Mouse (Mus musculus) thymus, adult 18-20 months (tissue): ENCODE results near the gene Gnb5.
"Not testable (repeated sequence)": the region's sequence is repeated elsewhere in the genome, so short reads cannot be mapped to it uniquely, and the experiment has no call there.

Source experiments
- DNase-seq, 2 experiments: peaks; one replicate each; pipeline ENCODE4 v3.0.0; 2022; ENCODE audit warnings: mixed read lengths in 2 of 2

Gene Gnb5

DNA sequence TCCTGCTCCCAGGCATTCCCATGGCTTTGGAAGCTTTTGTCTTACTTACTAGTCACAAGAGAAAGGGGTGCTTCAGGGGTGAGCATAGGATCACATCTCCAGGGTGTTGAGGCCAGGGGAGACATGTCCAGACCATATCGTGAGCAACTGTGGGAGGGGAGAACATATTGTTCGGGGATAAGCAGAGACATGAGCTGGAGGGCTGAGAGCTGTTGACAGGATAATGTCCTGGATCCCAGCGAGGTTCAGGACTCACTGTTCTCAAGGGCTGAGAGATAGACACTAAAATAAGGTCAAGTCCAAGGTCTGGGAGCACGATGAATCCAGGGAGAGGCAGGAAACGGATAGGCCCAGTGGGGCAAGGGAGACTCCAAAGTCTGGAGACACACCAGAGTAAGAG, 56.9 kb downstream of the Gnb5 start:
- DNase-seq: no peak

DNA sequence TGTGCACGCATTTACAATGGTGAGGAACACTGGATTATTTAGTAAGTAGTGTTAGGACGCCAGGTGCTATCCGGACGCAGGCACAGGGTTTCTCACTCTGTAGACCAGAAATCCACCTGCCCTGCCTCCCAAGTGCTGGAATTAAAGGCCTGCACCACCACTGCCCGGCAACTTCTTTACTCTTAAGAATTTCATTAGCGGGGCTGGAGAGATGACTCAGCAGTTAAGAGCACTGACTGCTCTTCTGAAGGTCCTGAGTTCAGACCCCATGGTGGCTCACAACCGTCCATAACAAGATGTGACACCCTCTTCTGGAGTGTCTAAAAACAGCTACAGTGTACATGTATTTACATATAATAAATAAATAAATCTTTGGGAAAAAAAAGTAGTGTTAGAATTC, 57.6 kb downstream of the Gnb5 start:
- DNase-seq: not testable (repeated sequence)

DNA sequence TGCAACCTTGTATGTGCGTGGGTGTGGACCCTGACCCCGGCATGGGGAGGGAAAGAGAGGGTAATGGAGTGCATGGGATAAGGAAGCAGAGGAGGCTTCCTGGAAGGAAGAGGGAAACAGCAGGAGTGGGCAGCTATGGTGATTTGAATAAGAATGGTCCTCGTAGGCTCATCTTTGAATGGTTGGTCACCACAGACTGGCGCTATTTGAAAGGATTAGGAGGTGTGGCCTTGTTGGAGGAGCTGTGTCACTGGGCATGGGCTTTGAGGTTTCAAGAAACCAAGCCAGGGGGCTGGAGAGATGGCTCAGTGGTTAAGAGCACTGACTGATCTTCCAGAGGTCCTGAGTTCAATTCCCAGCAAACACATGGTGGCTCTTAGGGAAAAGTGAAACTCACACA, 59.1 kb downstream of the Gnb5 start:
- no peak for DNase-seq

DNA sequence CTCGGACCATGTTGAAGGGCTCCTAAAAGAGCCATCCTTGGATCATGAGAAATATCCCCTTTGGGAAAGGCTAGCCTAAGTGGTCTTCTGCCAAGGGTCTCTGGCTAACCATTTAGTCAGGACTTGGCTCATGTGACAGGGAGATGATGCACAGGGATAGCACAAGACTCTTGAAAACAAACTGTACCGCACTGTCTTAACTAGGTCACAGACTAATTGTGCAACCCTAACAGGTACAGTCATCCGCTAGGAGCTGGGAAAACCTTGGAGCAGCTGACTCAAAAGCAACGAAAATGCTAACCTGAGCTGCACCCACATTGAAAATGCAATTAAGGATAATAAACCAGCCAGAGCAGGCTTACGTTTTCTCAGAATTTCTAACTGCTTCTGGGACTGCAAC, 60.1 kb downstream of the Gnb5 start:
- no peak for DNase-seq

DNA sequence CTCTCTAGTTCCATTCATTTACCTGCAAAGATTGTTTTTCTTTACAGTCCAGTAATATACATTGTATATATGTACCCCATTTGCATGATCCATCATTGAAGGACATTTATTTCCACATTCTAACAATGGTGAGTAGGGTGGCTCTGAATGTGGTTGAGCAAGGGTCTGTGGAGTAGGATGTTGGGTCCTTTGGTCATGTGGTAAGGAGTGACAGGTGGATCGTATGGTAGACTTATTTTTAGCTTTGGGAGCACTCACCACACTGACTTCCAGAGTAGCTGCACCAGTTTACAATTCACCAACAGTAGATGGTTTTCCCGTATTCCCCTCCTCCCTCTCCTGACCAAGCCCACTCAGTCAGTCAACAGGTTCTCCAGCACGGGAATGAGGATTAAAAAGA, 62.7 kb downstream of the Gnb5 start:
- DNase-seq: no peak

DNA sequence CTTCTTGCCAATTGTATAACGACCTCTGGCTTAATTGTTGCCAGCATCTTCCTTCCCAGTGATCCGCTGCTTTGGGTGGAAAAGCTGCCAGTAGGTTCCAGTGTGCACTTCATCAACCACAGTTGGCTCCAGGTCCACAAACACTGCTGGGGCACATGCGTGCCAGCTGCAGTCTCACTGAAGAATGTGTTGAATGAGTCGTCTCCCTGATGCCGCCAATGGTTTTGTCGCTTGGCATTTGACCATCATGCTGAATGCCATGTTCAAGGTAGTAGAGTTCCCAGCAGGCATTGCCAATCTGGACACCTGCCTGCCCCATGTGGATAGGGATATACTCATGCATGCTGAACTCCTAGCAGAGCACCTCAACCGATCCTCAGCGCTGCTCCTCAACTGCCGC, 69.5 kb downstream of the Gnb5 start:
- no peak for DNase-seq

DNA sequence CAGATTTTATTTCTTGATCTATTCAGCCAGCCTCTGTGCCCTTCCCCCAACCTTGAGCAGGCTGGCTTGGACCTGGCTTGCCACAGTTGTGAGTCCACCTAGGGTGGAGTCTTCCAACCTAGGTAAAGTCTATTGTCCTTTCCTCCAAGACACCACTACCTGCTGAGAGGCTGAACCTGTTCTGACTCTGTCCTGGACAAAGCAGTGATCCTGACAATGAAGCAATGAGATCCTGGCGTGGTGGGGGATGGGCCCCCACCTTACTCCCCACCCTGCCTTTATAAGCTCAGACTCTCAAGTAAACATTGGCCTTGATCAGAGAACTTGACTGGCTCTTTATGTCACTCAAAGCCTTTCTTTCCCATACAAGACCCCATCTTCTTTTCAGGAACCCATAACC, 70.3 kb downstream of the Gnb5 start:
- DNase-seq: no peak

DNA sequence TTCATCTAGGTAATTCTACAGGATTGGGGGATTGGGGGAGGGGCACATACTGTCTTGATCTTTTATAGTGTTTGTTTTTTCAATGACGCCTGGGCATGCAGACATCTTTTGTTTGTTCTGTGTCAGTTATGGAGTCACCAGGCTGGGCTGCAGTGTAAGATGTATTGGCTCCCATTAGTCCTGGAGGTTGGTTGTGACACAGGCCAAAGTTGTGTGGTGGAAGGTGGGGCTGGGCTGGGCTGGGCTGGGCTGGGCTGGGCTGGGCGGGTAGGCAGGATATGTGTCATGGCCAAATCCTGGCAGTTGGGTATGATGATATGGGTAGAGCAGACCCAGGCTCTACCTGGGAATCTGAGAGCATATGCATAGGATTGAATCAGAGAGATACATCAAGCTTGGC, 72.7 kb downstream of the Gnb5 start:
- DNase-seq: no peak

DNA sequence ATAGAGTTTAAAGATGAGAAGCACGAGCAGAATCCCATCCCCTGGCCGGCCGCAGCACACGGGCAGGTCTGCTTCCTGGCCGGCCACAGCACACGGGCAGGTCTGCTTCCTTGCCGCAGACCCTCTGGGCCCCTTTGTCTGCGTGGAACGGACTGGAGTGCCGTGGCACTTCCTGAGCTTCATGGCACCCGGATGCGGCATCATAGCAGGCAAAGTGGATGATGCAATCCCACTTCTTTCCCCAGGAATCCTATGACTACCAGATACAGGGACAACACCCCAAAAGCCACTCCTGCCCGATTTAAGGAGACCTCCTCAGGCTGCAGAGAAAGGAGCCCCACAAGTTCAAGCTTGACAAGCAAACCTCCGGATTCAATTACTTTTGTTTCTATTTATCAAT, 76.7 kb downstream of the Gnb5 start:
- no peak for DNase-seq

DNA sequence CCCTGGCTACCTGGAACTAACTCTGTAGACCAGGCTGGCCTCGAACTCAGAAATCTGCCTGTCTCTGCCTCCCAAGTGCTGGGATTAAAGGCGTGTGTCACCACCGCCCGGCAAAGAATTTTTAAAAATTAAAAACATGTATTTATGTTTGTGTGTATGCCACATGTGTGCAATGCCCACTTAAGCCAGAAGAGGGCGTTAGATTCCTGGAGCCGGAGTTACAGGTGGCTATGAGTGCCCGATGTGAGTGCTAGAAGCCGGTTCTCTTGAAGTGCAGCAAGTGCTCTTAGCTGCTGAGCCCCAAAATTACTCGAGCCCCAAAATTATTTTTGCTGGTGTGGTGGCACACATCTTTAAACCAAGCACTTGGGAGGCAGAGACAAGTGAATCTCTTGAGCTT, 77.7 kb downstream of the Gnb5 start:
- no peak for DNase-seq

DNA sequence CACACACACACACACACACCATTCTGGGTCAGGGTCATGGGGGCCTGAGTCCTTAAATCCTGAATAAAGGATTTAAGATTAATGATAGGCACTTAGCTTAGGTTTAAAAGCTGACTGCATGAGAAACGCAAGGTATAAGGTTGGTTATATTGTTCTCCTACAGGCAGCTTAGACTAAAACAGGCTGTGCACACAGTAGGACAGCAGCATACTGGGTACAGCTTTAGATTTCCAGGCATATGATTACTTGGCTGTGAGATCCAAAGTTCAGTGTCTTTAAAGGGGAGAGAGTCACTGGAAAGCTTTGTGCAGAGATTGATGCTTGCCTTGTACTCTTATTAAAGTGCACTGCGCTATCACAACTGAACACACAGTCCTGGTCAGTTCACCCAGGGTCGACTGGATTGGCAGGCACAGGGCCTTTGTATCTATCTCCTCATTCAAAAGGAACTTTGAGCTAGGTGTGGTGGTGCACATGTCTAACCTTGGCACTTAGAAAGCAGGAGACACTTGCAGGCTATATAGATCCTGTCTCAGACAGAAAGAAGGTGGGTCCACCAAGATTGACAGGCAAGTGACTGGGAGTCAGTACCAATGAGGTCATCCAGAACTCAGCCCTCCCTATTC, 78.4 kb downstream of the Gnb5 start:
- no peak for DNase-seq

DNA sequence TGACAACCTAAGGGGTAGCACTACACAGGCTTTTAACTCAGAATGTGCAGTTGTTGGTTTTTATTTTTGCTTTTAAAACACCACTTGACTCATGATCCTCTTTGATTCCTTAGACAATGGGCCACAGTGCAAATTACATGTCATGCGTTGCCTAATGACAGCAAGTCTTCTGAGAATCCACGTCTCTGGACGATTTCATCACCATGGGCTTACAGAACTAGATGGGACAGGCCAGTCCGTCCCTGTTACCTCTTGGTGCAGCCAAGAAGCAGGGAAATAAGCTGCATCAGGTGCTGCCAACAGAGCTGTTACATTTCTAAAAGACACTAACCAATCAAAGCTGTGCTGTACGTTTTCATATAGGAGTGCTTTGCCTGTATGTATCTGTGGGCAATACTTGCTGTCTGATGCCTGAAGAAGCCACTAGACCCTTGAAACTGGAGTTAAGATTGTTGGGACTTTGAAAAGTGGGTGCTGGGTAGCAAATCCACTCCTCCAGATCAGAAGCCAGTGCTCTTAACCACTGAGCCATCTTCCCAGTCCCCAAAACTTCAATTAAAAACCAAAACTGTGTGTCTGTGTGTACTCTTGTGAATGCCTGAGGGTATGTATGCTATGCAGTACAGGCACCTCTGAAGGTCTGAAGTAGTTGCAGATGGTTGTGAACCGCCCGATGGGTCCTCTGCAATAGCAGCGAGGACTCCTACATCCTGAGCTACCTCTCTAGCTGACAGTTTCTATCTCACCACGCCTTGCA, 79.3 kb downstream of the Gnb5 start:
- no peak for DNase-seq

DNA sequence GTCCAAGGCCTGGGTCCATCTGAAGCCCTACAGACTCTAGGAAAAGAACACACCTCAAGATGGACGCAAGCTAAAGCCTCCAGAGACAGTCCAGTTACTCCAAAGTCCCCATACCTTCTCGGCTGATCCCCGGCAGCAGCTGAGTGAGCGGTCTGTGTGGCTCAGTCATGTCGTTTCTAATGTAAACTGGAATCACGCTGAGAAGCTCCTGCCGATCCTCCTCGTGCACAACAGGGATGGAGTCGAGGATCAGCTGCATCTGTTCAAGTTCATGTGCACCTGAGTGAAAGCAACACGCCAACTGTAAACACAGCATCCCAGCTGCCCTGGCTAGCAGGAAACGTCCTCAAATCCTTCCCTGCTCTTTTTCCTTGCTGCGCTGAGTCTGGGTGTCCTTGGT, 87.2 kb downstream of the Gnb5 start:
- DNase-seq: no peak
